Mouse (Mus musculus): ENCODE data around the gene Arhgap8. TPM values are rescaled to one million over a fixed set of nuclear protein-coding genes. Genes with fewer than 3 reads are reported as not detected.
"Not testable (repeated sequence)": the region's sequence is repeated elsewhere in the genome, so short reads cannot be mapped to it uniquely, and the experiment has no call there.

Arhgap8 gene
- polyA plus RNA-seq, 1 experiment: 0.18 TPM

GRCm38 (mm10) chr15:84763423-84763812 lies 43.6 kb downstream of the Arhgap8 start:
- H3K27me3 ChIP-seq (ENCODE audit: control insufficient read depth, insufficient read depth, low read length): no peaks in the 10 kb centered on the region

GRCm38 (mm10) chr15:84766621-84767020 lies 46.8 kb downstream of the Arhgap8 start:
- 51% methylated on average over 10 of the region's 10 CpGs for WGBS
- DNase-seq: no peak
- Histone ChIP-seq H3K27ac (ENCODE audit: insufficient read depth, low read length) (no peak overlapping the region), H3K4me3 (replicated peaks; ENCODE audit: insufficient read depth, low read depth, low read length) (no peak overlapping the region), H3K27me3 (ENCODE audit: control insufficient read depth, insufficient read depth, low read length) (no peaks in the 10 kb centered on the region), H3K4me1 (ENCODE audit: control insufficient read depth, insufficient read depth, low read length) (no peaks in the 10 kb centered on the region)
- TF ChIP-seq POLR2A (IDR thresholded peaks at IDR 0.05; ENCODE audit: borderline replicate concordance, insufficient read depth, low read length) (no peak), CTCF (IDR thresholded peaks at IDR 0.05; ENCODE audit: borderline replicate concordance, insufficient read depth, low read depth, low read length) (no peak)

More at GRCm38 (mm10) chr15:84763423-84763812, 43.6 kb downstream of the Arhgap8 start:
- H3K4me1 ChIP-seq (ENCODE audit: control insufficient read depth, insufficient read depth, low read length): no peaks in the 10 kb centered on the region
- DNase-seq: no peak
- 33% methylated on average over 7 of the region's 7 CpGs for WGBS
- H3K27ac ChIP-seq (ENCODE audit: insufficient read depth, low read length): no peak overlapping the region
- H3K4me3 ChIP-seq (replicated peaks; ENCODE audit: insufficient read depth, low read depth, low read length): no peak overlapping the region
- TF ChIP-seq CTCF (IDR thresholded peaks at IDR 0.05; ENCODE audit: borderline replicate concordance, insufficient read depth, low read depth, low read length): no peak
- no peak for TF ChIP-seq POLR2A (IDR thresholded peaks at IDR 0.05; ENCODE audit: borderline replicate concordance, insufficient read depth, low read length)

GRCm38 (mm10) chr15:84768531-84768930 lies 48.7 kb downstream of the Arhgap8 start:
- not testable (repeated sequence) for DNase-seq
- 88% methylated on average over 4 of the region's 4 CpGs for WGBS

GRCm38 (mm10) chr15:84769641-84770341 lies 49.9 kb downstream of the Arhgap8 start:
- Histone ChIP-seq H3K27ac (ENCODE audit: insufficient read depth, low read length) (no peak overlapping the region), H3K4me3 (replicated peaks; ENCODE audit: insufficient read depth, low read depth, low read length) (no peak overlapping the region), H3K4me1 (ENCODE audit: control insufficient read depth, insufficient read depth, low read length) (peaks cover 4% of the 10 kb centered on the region; the same call in 1 of the 2 replicates), H3K27me3 (ENCODE audit: control insufficient read depth, insufficient read depth, low read length) (no peaks in the 10 kb centered on the region)
- 82% methylated on average over 11 of the region's 11 CpGs for WGBS
- no peak for DNase-seq
- no peak for TF ChIP-seq CTCF (IDR thresholded peaks at IDR 0.05; ENCODE audit: borderline replicate concordance, insufficient read depth, low read depth, low read length)
- TF ChIP-seq POLR2A (IDR thresholded peaks at IDR 0.05; ENCODE audit: borderline replicate concordance, insufficient read depth, low read length): no peak

More at GRCm38 (mm10) chr15:84768531-84768930, 48.7 kb downstream of the Arhgap8 start:
- H3K27me3 ChIP-seq (ENCODE audit: control insufficient read depth, insufficient read depth, low read length); H3K4me1 ChIP-seq (ENCODE audit: control insufficient read depth, insufficient read depth, low read length); H3K4me3 ChIP-seq (replicated peaks; ENCODE audit: insufficient read depth, low read depth, low read length); H3K27ac ChIP-seq (ENCODE audit: insufficient read depth, low read length): not testable (repeated sequence)

- H3K4me3 ChIP-seq (replicated peaks; ENCODE audit: insufficient read depth, low read depth, low read length): no peak overlapping the region
- H3K4me1 ChIP-seq (ENCODE audit: control insufficient read depth, insufficient read depth, low read length): peaks cover 4% of the 10 kb centered on the region; the same call in 1 of the 2 replicates
- H3K27ac ChIP-seq (ENCODE audit: insufficient read depth, low read length): no peak overlapping the region
- H3K27me3 ChIP-seq (ENCODE audit: control insufficient read depth, insufficient read depth, low read length): no peaks in the 10 kb centered on the region
- peak; percentile 35 to 42 for DNase-seq
- 37% methylated on average over 21 of the region's 21 CpGs for WGBS
- TF ChIP-seq CTCF (IDR thresholded peaks at IDR 0.05; ENCODE audit: borderline replicate concordance, insufficient read depth, low read depth, low read length): peak; percentile 70
- TF ChIP-seq POLR2A (IDR thresholded peaks at IDR 0.05; ENCODE audit: borderline replicate concordance, insufficient read depth, low read length): no peak
Observed at GRCm38 (mm10) chr15:84772191-84773111, 52.6 kb downstream of the Arhgap8 start.

- no peak for TF ChIP-seq POLR2A (IDR thresholded peaks at IDR 0.05; ENCODE audit: borderline replicate concordance, insufficient read depth, low read length)
- Histone ChIP-seq H3K27me3 (ENCODE audit: control insufficient read depth, insufficient read depth, low read length) (no peaks in the 10 kb centered on the region), H3K27ac (ENCODE audit: insufficient read depth, low read length) (no peak overlapping the region), H3K4me1 (ENCODE audit: control insufficient read depth, insufficient read depth, low read length) (peaks cover 4% of the 10 kb centered on the region; the same call in 1 of the 2 replicates), H3K4me3 (replicated peaks; ENCODE audit: insufficient read depth, low read depth, low read length) (peak overlapping the region; percentile 17)
- no peak for DNase-seq
- 6% methylated on average over 20 of the region's 20 CpGs for WGBS
Observed at GRCm38 (mm10) chr15:84775421-84776174, 55.7 kb downstream of the Arhgap8 start.

- Histone ChIP-seq H3K4me3 (replicated peaks; ENCODE audit: insufficient read depth, low read depth, low read length) (no peak overlapping the region), H3K27me3 (ENCODE audit: control insufficient read depth, insufficient read depth, low read length) (no peaks in the 10 kb centered on the region), H3K27ac (ENCODE audit: insufficient read depth, low read length) (no peak overlapping the region), H3K4me1 (ENCODE audit: control insufficient read depth, insufficient read depth, low read length) (no peaks in the 10 kb centered on the region)
- DNase-seq: no peak
- TF ChIP-seq POLR2A (IDR thresholded peaks at IDR 0.05; ENCODE audit: borderline replicate concordance, insufficient read depth, low read length) (no peak), CTCF (IDR thresholded peaks at IDR 0.05; ENCODE audit: borderline replicate concordance, insufficient read depth, low read depth, low read length) (no peak)
- 14% methylated on average over 5 of the region's 5 CpGs for WGBS
Observed at GRCm38 (mm10) chr15:84778587-84778986, 58.7 kb downstream of the Arhgap8 start.

All from cerebellum, adult 2 months (tissue).